17 mouse cellular contexts compared by ENCODE assay signal in genomic region chr16:45124230-45125203, GRCm38 (mm10). TPM values are rescaled to one million over a fixed set of nuclear protein-coding genes. Genes with fewer than 3 reads are reported as not detected.
DNase-seq lines count a peak whose midpoint lies in the region; ATAC-seq and TF ChIP-seq lines count a peak whose summit lies in the region.
"Had no signal": no experiment of that assay in that cellular context is flagged by ENCODE, and none has a peak within 500 bp of the region (broad histone marks: within the 10 kb centered on the region; RNA-seq: fewer than 3 reads in every experiment).

No protein-coding gene starts in this region.

- H3K36me3 ChIP-seq in lung, embryonic 14.5 days (ENCODE audit: insufficient read depth): no peaks in the 10 kb centered on the region; the same call in 1 of the 2 replicates
- H3K36me3 ChIP-seq in stomach, embryonic 16.5 days (ENCODE audit: control insufficient read depth, insufficient read depth, low read length): no peaks in the 10 kb centered on the region
- H3K36me3 ChIP-seq: neural tube, embryonic 12.5 days had no signal

- H3K4me1 ChIP-seq in lung, embryonic 14.5 days (ENCODE audit: insufficient read depth): 0 out of 2 replicates have a peak, but pooled peaks cover 8% of the 10 kb centered on the region
- no peaks in the 10 kb centered on the region for H3K4me1 ChIP-seq in stomach, embryonic 16.5 days (ENCODE audit: control insufficient read depth, insufficient read depth, low read length)
- H3K4me1 ChIP-seq: neural tube, embryonic 12.5 days had no signal

- H3K9ac ChIP-seq in lung, embryonic 14.5 days: no peak overlapping the region
- H3K9ac ChIP-seq in stomach, embryonic 16.5 days (ENCODE audit: low read length): no peak overlapping the region
- H3K9ac ChIP-seq: neural tube, embryonic 12.5 days had no signal

- ATAC-seq in lung, embryonic 14.5 days (ENCODE audit: insufficient read depth): peak; percentile 80
- no peak for ATAC-seq in stomach, embryonic 16.5 days (ENCODE audit: insufficient read depth, low FRiP score)
- no peak for ATAC-seq in megakaryocyte progenitor cell, adult 5-6 weeks (replicated peaks; ENCODE audit: poor library complexity)
- ATAC-seq: forebrain, embryonic 14.5 days; intestine, embryonic 16.5 days had no signal

- no peaks in the 10 kb centered on the region for H3K27me3 ChIP-seq in lung, embryonic 14.5 days (ENCODE audit: insufficient read depth, low read length)
- no peaks in the 10 kb centered on the region for H3K27me3 ChIP-seq in stomach, embryonic 16.5 days (ENCODE audit: control insufficient read depth, insufficient read depth, low read length)
- H3K27me3 ChIP-seq: neural tube, embryonic 12.5 days had no signal

- WGBS in lung, embryonic 14.5 days: 41% methylated on average over 9 of the region's 9 CpGs
- 52% methylated on average over 9 of the region's 9 CpGs for whole genome bisulfite sequencing in stomach, embryonic 16.5 days

- no peak for TF ChIP-seq CTCF in lung, embryonic 14.5 days (IDR thresholded peaks at IDR 0.05; ENCODE audit: low read depth)

- H3K4me2 ChIP-seq in lung, embryonic 14.5 days: no peak overlapping the region
- H3K4me2 ChIP-seq in stomach, embryonic 16.5 days (ENCODE audit: low read depth, low read length): no peak overlapping the region
- H3K4me2 ChIP-seq: neural tube, embryonic 12.5 days had no signal

- H3K9me3 ChIP-seq in lung, embryonic 14.5 days (ENCODE audit: low read depth, low read length): no peaks in the 10 kb centered on the region
- no peaks in the 10 kb centered on the region for H3K9me3 ChIP-seq in stomach, embryonic 16.5 days (replicated peaks; ENCODE audit: control insufficient read depth, low read length)
- H3K9me3 ChIP-seq: neural tube, embryonic 12.5 days had no signal

- no peak overlapping the region for H3K27ac ChIP-seq in lung, embryonic 14.5 days (ENCODE audit: low read depth)
- H3K27ac ChIP-seq in stomach, embryonic 16.5 days (ENCODE audit: low read length): peak overlapping the region; percentile 70
- H3K27ac ChIP-seq: layer of hippocampus, adult 2 months; neural tube, embryonic 12.5 days had no signal

- no peak overlapping the region for H3K4me3 ChIP-seq in lung, embryonic 14.5 days (ENCODE audit: low read depth, low read length)
- H3K4me3 ChIP-seq in stomach, embryonic 16.5 days (replicated peaks; ENCODE audit: low read length): no peak overlapping the region
- H3K4me3 ChIP-seq: layer of hippocampus, adult 2 months; neural tube, embryonic 12.5 days had no signal

- peak; percentile 4 for DNase-seq in embryo, embryonic 10.5 days (ENCODE audit: low spot score)
- no peak for DNase-seq in embryo, embryonic 11 days
- peak; percentile 25 for DNase-seq in lung, embryonic 14.5 days
- no peak for DNase-seq in lung, postnatal 10 days
- peak; percentile 26 for DNase-seq in adrenal gland, postnatal 10 days
- no peak for DNase-seq in gastrocnemius, adult 8-10 months (ENCODE audit: low spot score in 2 of 2)
- DNase-seq: B cell, adult 2 months; cerebellum, postnatal 36 days; lung, postnatal 36 days; thymus, postnatal 25 days had no signal

RNA-seq across cellular contexts. Expression of gene Ccdc80, which starts 31.3 kb away (rescaled TPM):
- polyA plus RNA-seq in lung, embryonic 14.5 days (2014; fragmentation: Nextera tagmentation; extraction: Ambion mirVana): 71.1 and 72.0 TPM in 2 replicates
- 10 to 100 TPM; 60.7 to 82.4 TPM for total RNA-seq in adrenal gland, postnatal 10 days (2021)
- polyA plus RNA-seq in stomach, embryonic 16.5 days (2015; fragmentation: Nextera tagmentation; extraction: Ambion mirVana): 104 and 105 TPM in 2 replicates
- 0.12 and 0.32 TPM in 2 replicates for total RNA-seq in megakaryocyte progenitor cell, adult 5-6 weeks (2015)
- total RNA-seq in megakaryocyte progenitor cell, adult 5-6 weeks (2017): 0.71 and 3.1 TPM in 2 replicates
- total RNA-seq in gastrocnemius, adult 8-10 months (2022): 10 to 100 TPM in 3 of 4 experiments, 1 to 10 TPM in 1; 9.3 to 24.8 (median 12.4) TPM
- total RNA-seq: hematopoietic stem cell, adult 5-6 weeks had no signal

RNA-seq across cellular contexts. Expression of gene Slc35a5, which starts 34.0 kb away (rescaled TPM):
- 17.4 and 19.6 TPM in 2 replicates for polyA plus RNA-seq in lung, embryonic 14.5 days (2014; fragmentation: Nextera tagmentation; extraction: Ambion mirVana)
- total RNA-seq in adrenal gland, postnatal 10 days (2021): 10 to 100 TPM; 23.2 to 26.2 TPM
- polyA plus RNA-seq in stomach, embryonic 16.5 days (2015; fragmentation: Nextera tagmentation; extraction: Ambion mirVana): 21.6 and 23.1 TPM in 2 replicates
- total RNA-seq in megakaryocyte progenitor cell, adult 5-6 weeks (2015): 11.2 and 14.7 TPM in 2 replicates
- total RNA-seq in megakaryocyte progenitor cell, adult 5-6 weeks (2017): 6.3 and 6.7 TPM in 2 replicates
- total RNA-seq in gastrocnemius, adult 8-10 months (2022): 1 to 10 TPM; 4.0 to 5.5 (median 4.6) TPM

RNA-seq across cellular contexts. Expression of gene Atg3, which starts 34.1 kb away (rescaled TPM):
- polyA plus RNA-seq in lung, embryonic 14.5 days (2014; fragmentation: Nextera tagmentation; extraction: Ambion mirVana): 37.7 and 38.4 TPM in 2 replicates
- 10 to 100 TPM; 39.9 to 45.3 TPM for total RNA-seq in adrenal gland, postnatal 10 days (2021)
- 33.9 and 36.2 TPM in 2 replicates for polyA plus RNA-seq in stomach, embryonic 16.5 days (2015; fragmentation: Nextera tagmentation; extraction: Ambion mirVana)
- 69.3 and 79.4 TPM in 2 replicates for total RNA-seq in megakaryocyte progenitor cell, adult 5-6 weeks (2015)
- total RNA-seq in megakaryocyte progenitor cell, adult 5-6 weeks (2017): 50.9 and 62.9 TPM in 2 replicates
- 10 to 100 TPM; 20.5 to 23.3 (median 21.9) TPM for total RNA-seq in gastrocnemius, adult 8-10 months (2022)

Comparison
In these comparisons a context has a peak if more than half of its experiments do, and no peak if none do; other contexts are left out.
1. DNase-seq: peak in embryo, embryonic 10.5 days (single experiment), lung, embryonic 14.5 days (single experiment) and adrenal gland, postnatal 10 days (single experiment); none in embryo, embryonic 11 days (single experiment), lung, postnatal 10 days (single experiment) and gastrocnemius, adult 8-10 months (0 of 2).